Mouse (Mus musculus) C2C12 (cell line): Measurements from ENCODE around the gene Gapdh.

Experiments used
- CTCF ChIP-seq: IDR thresholded peaks from one replicate; pipeline ENCODE4 v1.5.1; 2011; ENCODE audit not compliant: control insufficient read depth, insufficient read depth, insufficient read length
- MYOD1 ChIP-seq: IDR thresholded peaks from one replicate; pipeline ENCODE4 v1.6.1; 2011; ENCODE audit warnings: low read depth; ENCODE audit not compliant: control insufficient read depth, insufficient read length

DNA sequence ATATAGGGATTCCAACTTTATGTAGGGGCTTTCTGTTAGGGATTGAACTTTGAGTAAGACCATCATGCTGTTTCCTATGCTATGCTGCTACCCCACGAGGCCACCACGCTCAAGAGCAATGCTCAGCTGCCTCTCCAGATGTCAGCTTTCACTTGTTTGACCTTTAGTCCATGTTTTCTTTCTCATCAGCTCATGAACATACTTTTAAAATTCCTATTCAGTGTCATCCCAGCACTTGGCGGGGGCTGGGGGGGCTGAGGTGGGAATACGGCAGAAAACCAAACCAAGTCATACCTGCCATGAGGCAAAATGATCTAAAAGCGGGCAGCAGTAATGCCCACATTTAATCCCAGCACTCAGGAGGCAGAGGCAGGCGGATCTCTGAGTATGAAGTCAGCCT, 46.9 kb upstream of the Gapdh start:
- TF ChIP-seq CTCF (no peak), MYOD1 (no peak)
